Mouse (Mus musculus): Measurements from ENCODE around the gene Tcte3.
"Not testable (repeated sequence)": the region's sequence is repeated elsewhere in the genome, so short reads cannot be mapped to it uniquely, and the experiment has no call there.

DNA sequence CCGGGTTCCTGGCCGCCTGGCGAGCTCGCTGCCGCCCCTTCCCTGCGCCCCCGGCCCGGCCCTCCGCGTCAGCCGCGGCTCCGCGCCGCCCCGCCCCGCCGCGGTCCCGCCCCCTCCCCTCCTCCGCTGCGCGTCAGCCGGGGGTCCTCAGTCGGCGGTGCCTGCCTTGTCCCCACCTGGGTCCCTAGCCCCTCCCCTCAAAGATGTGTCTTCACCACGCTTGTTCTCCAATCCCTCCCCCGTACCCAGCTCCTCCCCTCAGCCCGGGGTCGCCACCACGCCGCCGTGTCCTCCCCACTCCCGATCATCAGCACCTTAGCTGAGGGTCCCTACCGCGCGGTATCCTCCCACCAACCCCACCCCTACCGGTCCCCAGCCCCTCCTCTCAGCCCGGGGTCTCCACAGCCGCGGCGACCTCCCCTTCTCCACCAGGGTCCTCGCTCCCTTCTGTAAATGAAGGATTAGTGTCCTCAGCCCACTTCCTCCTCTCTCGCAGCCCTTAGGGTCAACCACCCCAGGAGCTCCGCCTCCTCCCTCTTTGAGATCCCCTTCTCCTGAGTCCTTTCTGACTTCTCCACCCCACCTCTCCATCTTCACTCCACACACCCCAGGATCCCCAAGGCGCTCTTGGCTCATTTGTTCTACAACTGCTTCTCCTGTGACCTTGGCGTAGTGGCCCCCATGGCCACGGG is 16.6 kb downstream of the Tcte3 start:
- not testable (repeated sequence) for TF ChIP-seq CTCF (IDR thresholded peaks at IDR 0.05); POLR2A (IDR thresholded peaks at IDR 0.05; ENCODE audit: insufficient read depth, low read depth, low read length); EP300 (IDR thresholded peaks at IDR 0.05; ENCODE audit: insufficient read depth, low read depth, low read length)

Measured in heart, adult 2 months (tissue).